Mouse (Mus musculus) cerebellum, adult 2 months (tissue): ENCODE measurements around the gene Olah. TPM values are rescaled to one million over a fixed set of nuclear protein-coding genes. Genes with fewer than 3 reads are reported as not detected.

Experiments used
- DNase-seq, 2 experiments: peaks; one replicate each; pipeline ENCODE4 v3.0.0; 2021
- H3K27ac ChIP-seq: fragments of 200-500 bp; 2 replicates; pipeline ENCODE4 v1.5.1; 2012; ENCODE audit warnings: low read length, control low read depth, inconsistent platforms; ENCODE audit not compliant: insufficient read depth
- H3K27me3 ChIP-seq: fragments of 200-500 bp; 2 replicates; pipeline ENCODE4 v1.6.1; 2012; ENCODE audit warnings: inconsistent platforms, mild to moderate bottlenecking, low read length, moderate library complexity; ENCODE audit not compliant: control insufficient read depth, insufficient read depth
- H3K4me1 ChIP-seq: fragments of 200-500 bp; 2 replicates; pipeline ENCODE4 v1.6.1; 2011; ENCODE audit warnings: low read length; ENCODE audit not compliant: control insufficient read depth, insufficient read depth
- H3K4me3 ChIP-seq: fragments of 200-500 bp; replicated peaks from 2 replicates; pipeline ENCODE3; 2011; ENCODE audit warnings: mild to moderate bottlenecking, low read depth, low read length, control low read depth; ENCODE audit not compliant: insufficient read depth
- CTCF ChIP-seq: fragments of 200-500 bp; IDR thresholded peaks from 2 replicates; pipeline ENCODE4 v1.5.1; 2011; ENCODE audit warnings: low read depth, mild to moderate bottlenecking, control low read depth, low read length, moderate library complexity, borderline replicate concordance; ENCODE audit not compliant: insufficient read depth
- POLR2A ChIP-seq: fragments of 200-500 bp; IDR thresholded peaks from 2 replicates; pipeline ENCODE4 v1.6.1; 2011; ENCODE audit warnings: low read length, control low read depth, borderline replicate concordance; ENCODE audit not compliant: insufficient read depth
- WGBS: fragments of 180-500 bp; shearing (Covaris S2); methylation state at CpG from one replicate; pipeline ENCODE4 v1.1.7; 2018; 5-methylcytosine and 5-hydroxymethylcytosine counted together
- polyA plus RNA-seq: library from polyadenylated mRNA; depleted of rRNA; stranded (reverse); fragments of >200 nt; gene quantifications from 2 replicates; pipeline ENCODE4 v1.2.3, GENCODE M21; 2012

Olah gene
- polyA plus RNA-seq, 1 experiment, result not detected

DNA sequence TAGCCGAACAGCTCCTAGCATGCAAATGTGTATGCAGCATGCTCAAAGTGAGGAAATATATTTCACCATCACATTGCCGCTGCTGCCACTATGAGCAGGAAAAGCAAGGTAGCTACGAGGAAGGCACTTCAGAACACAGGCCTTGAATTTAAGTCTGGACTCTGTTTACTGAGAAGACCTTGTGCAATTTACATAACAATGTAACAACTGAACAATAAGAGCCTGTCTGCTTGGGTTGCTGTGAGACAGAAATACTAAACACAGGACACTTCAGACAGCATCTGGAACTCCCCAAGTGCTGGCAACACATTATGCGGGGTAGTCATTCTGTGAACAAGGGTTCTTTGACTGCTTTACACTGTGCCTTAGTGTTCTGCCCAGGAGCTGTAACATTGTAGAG is 23.1 kb upstream of the Olah start:
- TF ChIP-seq CTCF (no peak), POLR2A (no peak)
- no peak overlapping the region for H3K27ac ChIP-seq
- 57% methylated on average over 4 of the region's 4 CpGs for WGBS

GRCm38 (mm10) chr2:3418883-3419431 is 21.9 kb upstream of the Olah start:
- whole genome bisulfite sequencing, result 1% methylated on average over 38 of the region's 38 CpGs
- Histone ChIP-seq H3K4me1 (no peaks in the 10 kb centered on the region), H3K27ac (no peak overlapping the region), H3K4me3 (peak overlapping the region; percentile 89), H3K27me3 (no peaks in the 10 kb centered on the region)
- TF ChIP-seq CTCF, result no peak
- TF ChIP-seq POLR2A, result 0 out of 2 replicates have a peak, but pooled peaks have one; percentile 18
- DNase-seq, result peak; percentile 89 to 91

More for the DNA sequence above, 23.1 kb upstream of the Olah start:
- DNase-seq, result no peak
- Histone ChIP-seq H3K27me3 (no peaks in the 10 kb centered on the region), H3K4me1 (no peaks in the 10 kb centered on the region), H3K4me3 (no peak overlapping the region)

DNA sequence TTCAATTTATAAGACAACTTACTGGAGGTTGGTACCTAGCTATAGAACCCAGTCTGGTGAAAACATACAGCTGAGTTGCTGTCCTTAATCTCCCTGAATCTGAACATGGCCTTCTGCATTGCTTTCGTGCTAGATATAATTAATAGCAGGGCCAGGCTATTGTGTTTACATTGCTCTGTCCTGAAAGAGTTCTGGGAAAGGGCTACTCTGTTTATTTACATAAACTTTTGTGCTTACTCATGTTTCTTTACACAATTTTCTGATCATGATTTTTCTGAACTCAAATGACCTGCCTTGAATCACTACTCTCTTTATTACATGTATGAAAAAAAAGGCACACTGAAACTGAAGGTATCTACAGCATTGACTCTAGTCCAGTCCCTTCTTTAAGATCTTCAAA is 18.7 kb upstream of the Olah start:
- Histone ChIP-seq H3K27me3 (no peaks in the 10 kb centered on the region), H3K27ac (no peak overlapping the region), H3K4me1 (no peaks in the 10 kb centered on the region), H3K4me3 (no peak overlapping the region)
- no peak for DNase-seq
- 73% methylated on average over 1 of the region's 1 CpGs for WGBS
- TF ChIP-seq CTCF (no peak), POLR2A (no peak)

- WGBS, result 37% methylated on average over 4 of the region's 4 CpGs
- peak; percentile 17 to 36 for DNase-seq
- Histone ChIP-seq H3K27ac (no peak overlapping the region), H3K4me1 (no peaks in the 10 kb centered on the region), H3K27me3 (no peaks in the 10 kb centered on the region), H3K4me3 (no peak overlapping the region)
- TF ChIP-seq POLR2A, result no peak
- peak; percentile 54; the same call in 1 of the 2 replicates for TF ChIP-seq CTCF
Measured at GRCm38 (mm10) chr2:3414241-3414640, 17.2 kb upstream of the Olah start.

DNA sequence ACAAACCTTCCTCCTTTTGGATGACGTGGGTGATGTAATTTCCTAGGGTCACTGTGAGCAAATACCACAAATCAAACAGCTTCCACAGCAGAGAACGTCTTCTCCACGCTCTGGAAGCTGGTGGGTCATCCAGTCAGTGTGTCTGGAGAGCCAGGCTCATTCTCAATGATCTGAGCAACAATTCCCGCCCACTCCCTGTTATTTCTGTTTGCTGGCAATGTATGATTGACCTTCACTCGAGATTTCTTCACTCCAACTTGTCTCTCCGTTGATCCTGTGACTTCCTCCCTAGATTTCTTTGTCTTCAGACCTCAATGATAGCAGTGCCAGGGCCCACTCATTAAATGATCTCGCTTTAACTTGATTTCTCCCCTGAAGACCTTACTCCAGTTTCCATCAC is 10.7 kb upstream of the Olah start:
- TF ChIP-seq CTCF, result no peak
- TF ChIP-seq POLR2A, result no peak
- 79% methylated on average over 7 of the region's 7 CpGs for WGBS
- Histone ChIP-seq H3K4me3 (no peak overlapping the region), H3K27ac (no peak overlapping the region), H3K27me3 (no peaks in the 10 kb centered on the region), H3K4me1 (no peaks in the 10 kb centered on the region)
- DNase-seq, result no peak

- Histone ChIP-seq H3K4me1 (no peaks in the 10 kb centered on the region), H3K4me3 (no peak overlapping the region), H3K27ac (no peak overlapping the region), H3K27me3 (no peaks in the 10 kb centered on the region)
- TF ChIP-seq POLR2A (no peak), CTCF (no peak)
- no peak for DNase-seq
- 82% methylated on average over 4 of the region's 4 CpGs for WGBS
Measured at GRCm38 (mm10) chr2:3405981-3406380, 9.0 kb upstream of the Olah start.

- WGBS, result 78% methylated on average over 2 of the region's 2 CpGs
Measured at GRCm38 (mm10) chr2:3391945-3392344, 5.1 kb downstream of the Olah start.

DNA sequence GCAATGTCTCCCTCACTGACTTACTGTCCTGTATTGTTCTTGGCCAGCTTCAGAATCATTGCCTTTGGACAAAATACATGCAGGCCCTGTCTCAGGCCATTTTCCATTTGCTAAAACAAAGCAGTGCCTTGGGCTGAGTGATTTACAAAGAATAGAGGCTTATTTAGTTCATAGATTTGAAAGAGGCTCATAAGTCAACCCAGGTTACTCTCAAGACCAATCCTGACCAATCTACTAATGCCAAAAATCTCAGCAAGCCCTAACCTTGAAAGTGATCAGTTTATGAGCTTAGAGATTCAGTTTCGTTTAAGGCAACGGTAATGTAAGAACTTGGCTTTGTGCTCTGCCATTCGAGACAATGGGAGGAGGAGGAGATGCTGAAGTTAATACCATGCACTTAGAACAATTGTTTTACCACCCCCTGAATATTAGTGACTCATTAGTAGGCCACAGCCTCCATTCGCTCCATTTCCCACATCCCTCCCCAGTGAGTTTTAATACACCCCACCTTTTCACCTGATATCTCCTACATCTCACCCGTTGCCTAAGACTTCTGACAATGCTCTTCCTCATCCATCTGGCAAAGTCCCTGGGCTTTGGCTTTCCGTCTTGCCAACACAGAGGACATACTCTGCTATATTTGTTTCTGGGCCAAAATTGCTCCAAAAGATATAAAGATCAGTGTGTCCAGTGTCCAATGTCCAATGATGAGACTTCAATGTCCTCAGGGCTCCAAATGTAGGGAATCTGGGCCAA is 9.7 kb downstream of the Olah start:
- DNase-seq, result no peak
- Histone ChIP-seq H3K4me3 (no peak overlapping the region), H3K4me1 (no peaks in the 10 kb centered on the region), H3K27me3 (no peaks in the 10 kb centered on the region), H3K27ac (no peak overlapping the region)
- WGBS, result 73% methylated on average over 6 of the region's 6 CpGs
- no peak for TF ChIP-seq POLR2A
- no peak for TF ChIP-seq CTCF

More at GRCm38 (mm10) chr2:3391945-3392344, 5.1 kb downstream of the Olah start:
- TF ChIP-seq CTCF (no peak), POLR2A (no peak)
- H3K4me3 ChIP-seq, result no peak overlapping the region
- DNase-seq, result no peak
- no peak overlapping the region for H3K27ac ChIP-seq
- H3K4me1 ChIP-seq, result no peaks in the 10 kb centered on the region
- no peaks in the 10 kb centered on the region for H3K27me3 ChIP-seq
